Mouse (Mus musculus) ES-Bruce4 (cell line): ENCODE measurements around the gene Phex. TPM values are rescaled to one million over a fixed set of nuclear protein-coding genes. Genes with fewer than 3 reads are reported as not detected.

Experiments
- H3K27ac ChIP-seq: 2 replicates; pipeline ENCODE4 v1.5.1; 2012; ENCODE audit warnings: low read length, inconsistent platforms; ENCODE audit not compliant: insufficient read depth
- H3K27me3 ChIP-seq: 2 replicates; pipeline ENCODE4 v1.6.1; 2012; ENCODE audit warnings: mild to moderate bottlenecking, low read length, inconsistent platforms; ENCODE audit not compliant: control insufficient read depth, poor library complexity, insufficient read depth, severe bottlenecking
- H3K36me3 ChIP-seq: 2 replicates; pipeline ENCODE4 v1.6.1; 2012; ENCODE audit warnings: inconsistent platforms, mild to moderate bottlenecking, low read length, moderate library complexity; ENCODE audit not compliant: control insufficient read depth, poor library complexity, insufficient read depth, severe bottlenecking
- H3K4me1 ChIP-seq: one replicate; pipeline ENCODE4 v1.8.1; 2011; ENCODE audit warnings: low read length; ENCODE audit not compliant: control insufficient read depth, insufficient read depth
- H3K4me3 ChIP-seq: 2 replicates; pipeline ENCODE4 v1.5.1; 2011; ENCODE audit warnings: low read depth, mild to moderate bottlenecking, low read length
- H3K9ac ChIP-seq: 2 replicates; pipeline ENCODE4 v1.6.1; 2012; ENCODE audit warnings: low read depth, mild to moderate bottlenecking, inconsistent platforms; ENCODE audit not compliant: poor library complexity, severe bottlenecking
- H3K9me3 ChIP-seq: replicated peaks from 2 replicates; pipeline ENCODE4 v1.6.1; 2012; ENCODE audit warnings: mild to moderate bottlenecking, low read length, inconsistent platforms; ENCODE audit not compliant: control insufficient read depth, poor library complexity, insufficient read depth, severe bottlenecking
- CTCF ChIP-seq: IDR thresholded peaks from one replicate; pipeline ENCODE4 v1.8.1; 2011; ENCODE audit warnings: low read depth, low read length
- EP300 ChIP-seq: IDR thresholded peaks from 2 replicates; pipeline ENCODE4 v1.6.1; 2011; ENCODE audit warnings: low read depth, low read length; ENCODE audit not compliant: insufficient read depth
- POLR2A ChIP-seq: IDR thresholded peaks from one replicate; pipeline ENCODE4 v1.8.1; 2011; ENCODE audit warnings: low read length; ENCODE audit not compliant: insufficient read depth
- polyA plus RNA-seq: library from polyadenylated mRNA; stranded (reverse); fragments of >200 nt; gene quantifications from 2 replicates; pipeline ENCODE4 v1.2.4, GENCODE M21; 2011; ENCODE audit warnings: low read depth; ENCODE audit not compliant: missing spikeins, insufficient read depth, insufficient read length

The Phex gene
- polyA plus RNA-seq, 1 experiment: 0.39 TPM

- H3K4me3 ChIP-seq: no peak overlapping the region
Observed at GRCm38 (mm10) chrX:157276581-157276980, 138.5 kb downstream of the Phex start.

GRCm38 (mm10) chrX:157273291-157273690 is 141.8 kb downstream of the Phex start:
- Histone ChIP-seq H3K27ac (no peak overlapping the region), H3K36me3 (no peaks in the 10 kb centered on the region), H3K4me3 (no peak overlapping the region), H3K9ac (no peak overlapping the region), H3K9me3 (no peaks in the 10 kb centered on the region), H3K4me1 (no peaks in the 10 kb centered on the region), H3K27me3 (no peaks in the 10 kb centered on the region)
- TF ChIP-seq POLR2A (no peak), CTCF (no peak), EP300 (no peak)

More at GRCm38 (mm10) chrX:157276581-157276980, 138.5 kb downstream of the Phex start:
- Histone ChIP-seq H3K27ac (no peak overlapping the region), H3K9ac (no peak overlapping the region), H3K27me3 (no peaks in the 10 kb centered on the region), H3K4me1 (no peaks in the 10 kb centered on the region), H3K9me3 (no peaks in the 10 kb centered on the region), H3K36me3 (no peaks in the 10 kb centered on the region)
- no peak for TF ChIP-seq POLR2A
- TF ChIP-seq CTCF: no peak
- TF ChIP-seq EP300: no peak

- no peak for TF ChIP-seq CTCF
- no peak for TF ChIP-seq POLR2A
- no peak for TF ChIP-seq EP300
- Histone ChIP-seq H3K36me3 (no peaks in the 10 kb centered on the region), H3K27me3 (no peaks in the 10 kb centered on the region), H3K4me3 (no peak overlapping the region), H3K27ac (no peak overlapping the region), H3K9me3 (no peaks in the 10 kb centered on the region), H3K4me1 (no peaks in the 10 kb centered on the region), H3K9ac (no peak overlapping the region)
Observed at GRCm38 (mm10) chrX:157271609-157272008, 143.5 kb downstream of the Phex start.

- H3K27me3 ChIP-seq: no peaks in the 10 kb centered on the region
- H3K4me3 ChIP-seq: no peak overlapping the region
- H3K36me3 ChIP-seq: no peaks in the 10 kb centered on the region
- TF ChIP-seq EP300 (no peak), CTCF (no peak), POLR2A (no peak)
- no peaks in the 10 kb centered on the region for H3K9me3 ChIP-seq
- no peaks in the 10 kb centered on the region for H3K4me1 ChIP-seq
- H3K27ac ChIP-seq: no peak overlapping the region
- no peak overlapping the region for H3K9ac ChIP-seq
Observed at GRCm38 (mm10) chrX:157269726-157270305, 145.3 kb downstream of the Phex start.

- H3K27ac ChIP-seq: no peak overlapping the region
- no peak overlapping the region for H3K9ac ChIP-seq
- no peak overlapping the region for H3K4me3 ChIP-seq
- no peaks in the 10 kb centered on the region for H3K27me3 ChIP-seq
- no peaks in the 10 kb centered on the region for H3K36me3 ChIP-seq
- no peaks in the 10 kb centered on the region for H3K9me3 ChIP-seq
- TF ChIP-seq EP300 (no peak), CTCF (no peak), POLR2A (no peak)
- H3K4me1 ChIP-seq: no peaks in the 10 kb centered on the region
Observed at GRCm38 (mm10) chrX:157268141-157268540, 147.0 kb downstream of the Phex start.

GRCm38 (mm10) chrX:157202736-157203135 is 212.4 kb downstream of the Phex start:
- Histone ChIP-seq H3K4me3 (no peak overlapping the region), H3K27me3 (no peaks in the 10 kb centered on the region), H3K9ac (no peak overlapping the region), H3K36me3 (no peaks in the 10 kb centered on the region), H3K27ac (no peak overlapping the region), H3K9me3 (no peaks in the 10 kb centered on the region), H3K4me1 (no peaks in the 10 kb centered on the region)
- no peak for TF ChIP-seq EP300
- no peak for TF ChIP-seq CTCF
- TF ChIP-seq POLR2A: no peak
